Mouse (Mus musculus): Measurements from ENCODE around the gene Nup107. TPM values are rescaled to one million over a fixed set of nuclear protein-coding genes. Genes with fewer than 3 reads are reported as not detected.

Gene Nup107
- total and polyA plus RNA-seq, 3 experiments: 80.2 to 91.6 TPM; not detected in 1

GRCm38 (mm10) chr10:117778951-117779350 is 13.6 kb downstream of the Nup107 start (continued):
- no peak for TF ChIP-seq UBTF (IDR thresholded peaks at IDR 0.05; ENCODE audit: borderline replicate concordance, insufficient read depth, low read depth, low read length)
- TF ChIP-seq ZC3H11A (IDR thresholded peaks at IDR 0.05; ENCODE audit: low read depth, low read length): no peak
- TF ChIP-seq JUND (IDR thresholded peaks at IDR 0.05; ENCODE audit: low read depth, low read length): no peak

- Histone ChIP-seq H3K9me3 (replicated peaks; ENCODE audit: insufficient read depth, low read length) (no peaks in the 10 kb centered on the region), H3K27me3 (ENCODE audit: control insufficient read depth in 1 of 2, insufficient read depth in 2 of 2, low read length in 2 of 2) (no peaks in the 10 kb centered on the region), H3K9ac (ENCODE audit: control insufficient read depth, low read depth, low read length, poor library complexity, severe bottlenecking) (no peak overlapping the region)
Observed at GRCm38 (mm10) chr10:117778328-117778910, 14.1 kb downstream of the Nup107 start.

GRCm38 (mm10) chr10:117777501-117778327 is 14.8 kb downstream of the Nup107 start:
- Histone ChIP-seq H3K9ac (ENCODE audit: control insufficient read depth, low read depth, low read length, poor library complexity, severe bottlenecking) (no peak overlapping the region), H3K79me2 (ENCODE audit: control insufficient read depth, insufficient read depth, low read length, poor library complexity) (no peaks in the 10 kb centered on the region), H3K27ac (ENCODE audit: control insufficient read depth, low read depth, low read length) (no peak overlapping the region), H3K36me3 (ENCODE audit: control insufficient read depth in 1 of 2, insufficient read depth in 2 of 2, low read length in 2 of 2) (peaks cover 0 to 44% of the 10 kb centered on the region in 2 experiments; a peak in 2 of 4 replicates), H3K4me3 (ENCODE audit: control insufficient read depth in 1 of 2, insufficient read depth in 1 of 2, low read depth in 2 of 2, low read length in 2 of 2) (no peak overlapping the region), H3K27me3 (ENCODE audit: control insufficient read depth in 1 of 2, insufficient read depth in 2 of 2, low read length in 2 of 2) (no peaks in the 10 kb centered on the region), H3K9me3 (replicated peaks; ENCODE audit: insufficient read depth, low read length) (no peaks in the 10 kb centered on the region), H3K4me1 (ENCODE audit: control insufficient read depth in 1 of 2, insufficient read depth in 2 of 2, low read length in 2 of 2) (no peaks in the 10 kb centered on the region; a peak in 1 of 4 replicates)
- no peak for DNase-seq (ENCODE audit: low read depth, low spot score)
- TF ChIP-seq TCF12 (IDR thresholded peaks at IDR 0.05; ENCODE audit: low read depth, low read length) (no peak), UBTF (IDR thresholded peaks at IDR 0.05; ENCODE audit: borderline replicate concordance, insufficient read depth, low read depth, low read length) (no peak), JUND (IDR thresholded peaks at IDR 0.05; ENCODE audit: low read depth, low read length) (no peak), MYB (IDR thresholded peaks at IDR 0.05; ENCODE audit: low read depth, low read length) (no peak), KAT2A (conservative IDR thresholded peaks at IDR 0.05; ENCODE audit: low read depth, low read length) (no peak), POLR2A (IDR thresholded peaks at IDR 0.05; ENCODE audit: control insufficient read depth in 1 of 2, insufficient read depth in 1 of 2, low read depth in 1 of 2, low read length in 2 of 2, poor library complexity in 1 of 2) (no peak), POLR2AphosphoS5 (IDR thresholded peaks at IDR 0.05; ENCODE audit: borderline replicate concordance, low read depth, low read length) (no peak), BHLHE40 (IDR thresholded peaks at IDR 0.05; ENCODE audit: borderline replicate concordance, low read depth, low read length) (no peak), HCFC1 (IDR thresholded peaks at IDR 0.05; ENCODE audit: low read depth, low read length) (no peak), TBP (IDR thresholded peaks at IDR 0.05; ENCODE audit: low read depth, low read length) (no peak)

More at GRCm38 (mm10) chr10:117778328-117778910, 14.1 kb downstream of the Nup107 start:
- Histone ChIP-seq H3K79me2 (ENCODE audit: control insufficient read depth, insufficient read depth, low read length, poor library complexity) (no peaks in the 10 kb centered on the region), H3K36me3 (ENCODE audit: control insufficient read depth in 1 of 2, insufficient read depth in 2 of 2, low read length in 2 of 2) (peaks cover 0 to 47% of the 10 kb centered on the region in 2 experiments; a peak in 2 of 4 replicates), H3K4me1 (ENCODE audit: control insufficient read depth in 1 of 2, insufficient read depth in 2 of 2, low read length in 2 of 2) (no peaks in the 10 kb centered on the region; a peak in 1 of 4 replicates), H3K27ac (ENCODE audit: control insufficient read depth, low read depth, low read length) (no peak overlapping the region), H3K4me3 (ENCODE audit: control insufficient read depth in 1 of 2, insufficient read depth in 1 of 2, low read depth in 2 of 2, low read length in 2 of 2) (no peak overlapping the region)
- DNase-seq (ENCODE audit: low read depth, low spot score): no peak
- no peak for TF ChIP-seq NRF1 (IDR thresholded peaks at IDR 0.05; ENCODE audit: insufficient read depth, low read depth, low read length, poor library complexity, severe bottlenecking)
- no peak for TF ChIP-seq TAL1 (IDR thresholded peaks at IDR 0.05; ENCODE audit: low read length)
- TF ChIP-seq SIN3A (IDR thresholded peaks at IDR 0.05; ENCODE audit: low read length): no peak
- TF ChIP-seq CHD1 (IDR thresholded peaks at IDR 0.05; ENCODE audit: low read depth, low read length): no peak
- no peak for TF ChIP-seq RCOR1 (IDR thresholded peaks at IDR 0.05; ENCODE audit: low read depth, low read length)
- TF ChIP-seq BHLHE40 (IDR thresholded peaks at IDR 0.05; ENCODE audit: borderline replicate concordance, low read depth, low read length): no peak
